Mouse (Mus musculus) gastrocnemius, postnatal 4 days (tissue): ENCODE measurements around the gene Gm10184. TPM values are rescaled to one million over a fixed set of nuclear protein-coding genes. Genes with fewer than 3 reads are reported as not detected.
"Not testable (repeated sequence)": the region's sequence is repeated elsewhere in the genome, so short reads cannot be mapped to it uniquely, and the experiment has no call there.

ENCODE experiments used
- DNase-seq, 2 experiments: peaks; one replicate each; pipeline ENCODE4 v3.0.0; 2021 to 2022; ENCODE audit warnings: low spot score in 2 of 2, mixed read lengths in 2 of 2
- long read RNA-seq, 2 experiments: library from polyadenylated mRNA; stranded (forward); transcript quantifications; one replicate each; pipeline ENCODE4 v2.0.0; 2021
- total RNA-seq, 2 experiments: library from RNA; stranded (reverse); gene quantifications; 2 replicates each; pipeline ENCODE4 v1.2.3; 2021

Gm10184 gene
- 10 to 100 TPM; 12.4 to 20.0 TPM for total RNA-seq
- long read RNA-seq, experiment 1, partial matches to known transcripts, result 0 of 1 reads
- long read RNA-seq, experiment 1, other reads (novel, unspliced or antisense), result 0 of 1 reads
- long read RNA-seq, experiment 2, result 0 reads

DNA sequence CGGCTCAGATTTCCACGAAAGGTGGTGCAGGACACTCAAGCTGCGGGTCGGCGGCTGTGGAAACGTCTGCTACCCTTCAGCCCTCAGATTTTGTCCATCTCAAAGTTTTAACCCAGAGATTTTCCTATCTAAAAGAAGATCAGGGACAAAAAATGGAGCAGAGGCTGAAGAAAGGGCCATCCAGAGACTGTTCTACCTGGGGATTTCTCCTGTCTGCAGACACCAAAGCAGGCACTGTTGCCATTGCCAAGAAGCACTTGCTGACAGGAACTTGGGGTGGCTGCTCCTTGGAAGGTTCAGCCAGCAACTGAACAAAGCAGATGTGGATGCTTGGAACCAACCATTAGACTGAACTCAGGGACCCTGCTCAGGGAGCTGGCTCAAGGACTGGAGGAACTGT, at the start of gene Gm10184:
Gm10184 (minus strand) TSS at position 101 of the 400 bp plus-strand sequence.
- DNase-seq, result no peak

DNA sequence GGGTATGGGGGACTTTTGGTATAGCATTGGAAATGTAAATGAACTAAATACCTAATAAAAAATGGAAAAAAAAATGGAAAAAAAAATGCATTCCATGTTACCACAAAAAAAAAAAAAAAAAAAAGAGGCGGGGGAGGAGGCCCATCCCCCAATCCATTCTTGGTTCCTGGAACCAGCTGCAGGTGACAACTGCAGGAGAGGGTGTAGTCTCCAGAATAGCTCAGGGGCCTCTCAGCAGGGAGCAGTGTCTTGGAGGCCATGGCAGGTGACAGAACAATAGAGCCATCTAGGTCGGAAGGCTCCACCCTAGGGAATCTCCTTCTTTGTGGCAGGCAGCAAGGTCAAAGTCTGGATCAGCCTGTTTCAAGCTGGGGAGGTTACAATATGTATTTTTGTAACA, 23.7 kb upstream of the Gm10184 start:
- no peak for DNase-seq

DNA sequence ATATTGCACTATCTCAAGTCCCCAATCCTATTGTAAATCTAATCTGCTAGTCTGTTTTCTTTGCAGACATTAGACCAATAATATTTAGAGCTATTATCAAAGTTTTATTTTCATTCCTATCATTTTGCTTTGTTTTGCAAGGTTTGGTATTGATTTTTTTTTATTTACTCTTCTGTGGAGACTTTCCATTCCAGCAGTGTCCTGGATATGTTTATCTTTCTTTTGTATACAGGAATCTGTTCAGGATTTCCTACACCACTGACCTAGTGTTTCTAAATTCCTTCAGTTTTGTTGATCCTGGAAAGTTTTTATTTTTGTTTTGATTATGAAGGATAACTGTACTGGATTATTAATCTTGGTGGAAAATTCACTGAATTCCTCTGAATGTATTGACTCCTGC, 2.6 kb downstream of the Gm10184 start:
- no peak for DNase-seq

DNA sequence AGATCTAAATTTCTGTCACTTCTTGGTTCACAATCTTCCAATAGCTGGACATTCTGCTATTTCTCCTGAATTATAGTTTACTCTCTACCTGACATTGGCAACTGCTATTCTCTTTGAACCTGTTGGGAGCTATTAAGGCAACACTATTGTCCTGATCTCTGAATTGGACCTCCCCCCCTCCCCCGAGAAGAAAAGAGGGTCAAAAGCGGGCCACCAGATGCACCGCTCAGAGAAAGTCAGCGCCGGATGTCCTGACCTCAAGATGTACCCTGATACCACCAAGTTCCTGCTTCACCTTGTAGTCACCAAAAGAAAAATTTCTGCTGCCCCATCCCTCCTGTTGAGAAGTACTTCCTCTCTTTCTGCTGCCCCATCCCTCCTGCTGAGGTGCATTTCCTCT, 5.5 kb downstream of the Gm10184 start:
- DNase-seq, result not testable (repeated sequence)

DNA sequence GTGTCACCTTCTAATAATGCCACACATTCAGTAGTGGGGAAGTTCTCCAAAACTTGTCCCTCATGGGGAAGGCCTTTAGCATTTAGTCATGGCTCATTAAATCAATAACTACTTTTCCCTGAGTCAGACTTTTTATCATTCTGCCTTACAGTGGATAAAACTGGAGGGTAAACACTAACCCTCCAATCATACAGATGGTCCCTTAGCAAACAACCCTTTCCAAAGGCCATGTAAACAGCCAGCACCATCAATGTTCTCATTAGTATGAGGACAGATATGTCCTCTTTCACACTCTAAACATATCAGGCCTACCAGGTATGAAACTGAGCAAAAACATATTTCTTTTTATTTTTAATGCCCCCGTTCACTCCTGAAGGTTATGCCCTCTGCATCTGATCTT, 7.5 kb downstream of the Gm10184 start:
- DNase-seq, result no peak

DNA sequence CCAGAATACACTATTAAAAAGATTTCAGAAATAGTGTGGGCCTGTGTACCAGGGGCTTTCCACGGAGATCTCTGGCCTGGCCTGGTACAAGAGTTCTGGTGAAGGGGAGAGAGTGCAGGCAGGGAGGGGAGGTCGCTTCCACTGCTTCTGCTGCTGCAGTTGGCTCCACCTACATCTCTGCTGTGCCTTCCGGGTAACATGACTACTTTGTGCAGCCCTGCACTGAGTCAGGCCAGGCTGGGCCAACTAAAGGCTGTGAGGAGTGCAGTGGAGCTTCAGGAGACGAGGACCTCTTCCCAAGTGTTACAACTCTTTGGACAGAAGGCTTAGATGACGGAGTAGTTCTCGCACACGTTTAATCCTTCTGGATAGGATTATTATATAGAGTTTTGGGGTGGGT, 9.6 kb downstream of the Gm10184 start:
- no peak for DNase-seq

DNA sequence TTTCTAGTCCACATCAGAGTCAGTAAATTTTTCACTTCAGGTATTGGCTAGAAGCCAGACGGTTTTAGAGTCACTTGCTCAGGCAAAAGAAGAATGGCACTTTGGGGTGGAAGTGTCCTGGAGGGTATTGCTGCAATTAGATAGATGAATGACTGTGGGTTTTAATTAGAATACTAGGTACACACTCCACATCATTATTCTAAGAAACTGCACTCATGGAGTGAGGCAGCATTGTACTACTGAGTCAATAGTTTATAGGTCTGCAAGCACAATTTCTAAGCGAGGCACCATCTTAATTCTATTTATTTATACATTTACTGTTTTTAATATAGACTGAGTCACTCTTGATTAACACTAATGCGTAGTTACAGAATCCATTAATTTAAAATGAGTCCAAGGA, 10.4 kb downstream of the Gm10184 start:
- DNase-seq, result no peak

DNA sequence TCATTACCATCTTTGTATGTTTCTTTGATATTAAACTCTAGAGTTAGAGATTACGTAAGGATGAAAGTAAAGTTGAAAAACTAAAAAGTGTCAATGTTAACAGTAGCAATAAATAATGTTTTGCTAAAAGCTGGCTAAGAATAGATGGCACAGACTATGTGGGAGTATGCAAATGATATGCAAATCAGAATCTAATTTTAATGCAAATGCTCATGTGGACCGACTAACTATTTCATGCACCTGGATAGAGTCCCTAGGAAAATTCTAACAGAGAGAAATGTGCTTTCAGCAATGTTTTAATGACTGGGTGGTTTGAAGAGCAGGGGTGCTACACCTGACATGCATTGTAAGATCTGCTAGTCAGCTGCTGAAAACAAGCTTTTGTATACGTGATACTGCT, 45.3 kb downstream of the Gm10184 start:
- DNase-seq, result no peak
